Mouse (Mus musculus) thymus, adult 2 months (tissue): ENCODE measurements around the gene Cpne6.

Source experiments
- CTCF ChIP-seq: fragments of 200-500 bp; IDR thresholded peaks from 2 replicates; pipeline ENCODE4 v1.5.1; 2012; ENCODE audit warnings: mild to moderate bottlenecking, control low read depth, low read length, moderate library complexity, borderline replicate concordance; ENCODE audit not compliant: control insufficient read depth, poor library complexity, insufficient read depth; ENCODE audit errors: extremely low read depth
- POLR2A ChIP-seq: fragments of 200-500 bp; IDR thresholded peaks from 2 replicates; pipeline ENCODE4 v1.6.1; 2012; ENCODE audit warnings: mild to moderate bottlenecking, low read length, control low read depth, moderate library complexity; ENCODE audit not compliant: control insufficient read depth, poor library complexity, insufficient read depth; ENCODE audit errors: extremely low read depth

DNA sequence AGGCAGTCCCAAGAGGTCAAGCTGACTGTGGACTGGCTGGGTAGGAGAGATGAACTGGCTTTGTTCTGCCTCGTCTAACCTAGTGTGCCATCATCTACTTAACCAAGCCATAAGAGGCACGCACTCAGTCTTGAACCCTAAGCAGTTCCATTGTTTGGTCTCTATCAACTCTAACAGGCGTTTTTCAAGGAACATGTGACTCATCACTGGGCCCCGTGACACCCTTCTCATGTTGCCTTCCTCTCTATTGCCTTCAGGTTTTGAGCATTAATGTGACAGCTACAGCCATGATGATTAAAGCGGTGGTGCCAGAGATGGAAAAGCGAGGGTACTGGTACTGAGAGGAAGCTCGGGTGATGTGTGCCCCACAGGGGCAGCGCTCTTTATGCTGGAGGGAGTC lies 23.4 kb upstream of the Cpne6 start:
- no peak for TF ChIP-seq CTCF
- no peak for TF ChIP-seq POLR2A
